Mouse (Mus musculus) spleen, postnatal 4 days (tissue): ENCODE data around the gene Gm4498.
"Not testable (repeated sequence)": the region's sequence is repeated elsewhere in the genome, so short reads cannot be mapped to it uniquely, and the experiment has no call there.

ENCODE experiments used
- DNase-seq, 2 experiments: peaks; one replicate each; pipeline ENCODE4 v3.0.0; 2022; ENCODE audit warnings: low spot score in 2 of 2

The Gm4498 gene

DNA sequence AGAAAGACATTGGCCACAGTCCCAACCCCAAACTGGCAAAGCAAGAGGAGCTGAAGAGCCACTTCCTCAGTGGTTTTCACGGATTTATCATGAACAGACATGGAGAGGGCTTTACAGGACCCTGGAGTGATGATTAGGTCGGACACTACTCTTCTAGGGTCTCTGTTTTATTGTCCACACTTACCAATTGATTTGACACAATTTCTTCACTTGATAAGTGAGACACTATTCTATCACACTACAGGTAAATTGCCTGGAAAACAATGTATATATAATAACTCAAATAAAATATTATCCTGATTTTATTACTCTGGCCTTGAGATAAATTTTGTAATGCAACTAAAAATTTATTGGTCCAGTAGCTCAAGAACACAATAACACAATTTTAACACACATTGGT lies at the start of gene Gm4498:
Gene Gm4498, minus strand, starts transcription at position 101 of the 400 bp plus-strand sequence.
- DNase-seq = not testable (repeated sequence)

GRCm38 (mm10) chr7:20262734-20263133 lies 29.1 kb upstream of the Gm4498 start, which contains the start of gene Gm5890:
Gene Gm5890 (minus strand): TSS chr7:20262834.
- DNase-seq = not testable (repeated sequence)

DNA sequence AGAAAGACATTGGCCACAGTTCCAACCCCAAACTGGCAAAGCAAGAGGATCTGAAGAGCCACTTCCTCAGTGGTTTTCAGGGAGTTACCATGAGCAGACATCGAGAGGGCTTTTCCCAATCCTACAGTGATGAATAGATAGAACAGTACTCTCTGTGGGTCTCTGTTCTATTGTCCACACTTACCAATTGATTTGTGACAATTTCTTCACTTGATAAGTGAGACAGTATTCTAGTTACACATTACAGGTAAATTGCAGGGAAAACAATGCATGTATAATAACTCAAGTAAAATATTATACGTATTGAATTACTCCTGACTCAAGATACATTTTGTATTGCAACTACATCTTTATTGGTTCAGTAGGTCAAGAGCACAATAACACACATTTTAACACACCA lies 28.1 kb downstream of the Gm4498 start, which contains the start of gene Gm6164:
Gene Gm6164, minus strand, starts transcription at position 101 of the 400 bp plus-strand sequence.
- not testable (repeated sequence) for DNase-seq

DNA sequence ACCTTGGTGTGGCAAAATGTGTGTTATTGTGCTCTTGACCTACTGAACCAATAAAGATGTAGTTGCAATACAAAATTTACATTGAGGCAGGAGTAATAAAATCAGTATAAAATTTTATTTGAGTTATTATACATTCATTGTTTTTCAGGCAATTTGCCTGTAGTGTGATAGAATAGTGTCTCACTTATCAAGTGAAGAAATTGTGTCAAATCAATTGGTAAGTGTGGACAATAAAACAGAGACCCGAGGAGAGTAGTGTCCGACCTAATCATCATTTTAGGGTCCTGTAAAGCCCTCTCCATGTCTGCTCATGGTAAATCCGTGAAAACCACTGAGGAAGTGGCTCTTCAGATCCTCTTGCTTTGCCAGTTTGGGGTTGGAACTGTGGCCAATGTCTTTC lies 40.2 kb downstream of the Gm4498 start, which contains the start of gene Vmn1r95:
Gene Vmn1r95, plus strand, starts transcription at position 301 of the 400 bp plus-strand sequence.
- not testable (repeated sequence) for DNase-seq
